Mouse (Mus musculus) CH12.LX (cell line): ENCODE results near the gene Lbhd1. TPM values are rescaled to one million over a fixed set of nuclear protein-coding genes. Genes with fewer than 3 reads are reported as not detected.

Experiments used
- DNase-seq: peaks from one replicate; pipeline ENCODE4 v3.0.0-alpha.2; 2013; ENCODE audit errors: extremely low read depth
- H3K27ac ChIP-seq: 2 replicates; pipeline ENCODE4 v1.5.1; 2012; ENCODE audit warnings: low read depth, mild to moderate bottlenecking, control low read depth, moderate library complexity; ENCODE audit not compliant: insufficient read depth
- H3K27me3 ChIP-seq: replicated peaks from 2 replicates; pipeline ENCODE3; 2012; ENCODE audit warnings: inconsistent platforms
- H3K36me3 ChIP-seq, 2 experiments: replicated peaks in 1 of 2; 2 replicates each; pipeline versions ENCODE3 to v1.6.1; 2012; ENCODE audit warnings: inconsistent platforms in 1 of 2, low read length in 1 of 2, mild to moderate bottlenecking in 1 of 2, mixed read lengths in 1 of 2, moderate library complexity in 1 of 2; ENCODE audit not compliant: control insufficient read depth in 1 of 2, insufficient read depth in 1 of 2
- H3K4me1 ChIP-seq, 2 experiments: 2 replicates each; pipeline ENCODE4 v1.6.1; 2012; ENCODE audit warnings: inconsistent platforms in 1 of 2, moderate library complexity in 1 of 2; ENCODE audit not compliant: insufficient read depth in 2 of 2, control insufficient read depth in 1 of 2
- H3K4me2 ChIP-seq: 2 replicates; pipeline ENCODE4 v1.6.1; 2012; ENCODE audit warnings: low read depth, mild to moderate bottlenecking, control low read depth; ENCODE audit not compliant: poor library complexity, insufficient read depth, severe bottlenecking
- H3K4me3 ChIP-seq, 3 experiments: fragments of 150-350 bp in 1 of 3; sonication (generic) in 1 of 3; replicated peaks in 1 of 3; 2 replicates each; pipeline versions ENCODE3 to v1.5.1; 2011 to 2012; ENCODE audit warnings: low read depth in 2 of 3, low read length in 2 of 3, mild to moderate bottlenecking in 2 of 3, moderate library complexity in 2 of 3, control low read depth in 1 of 3, improper control_type of control experiment in 1 of 3, inconsistent platforms in 1 of 3, mixed read lengths in 1 of 3; ENCODE audit not compliant: poor library complexity in 1 of 3
- H3K79me2 ChIP-seq: replicated peaks from 2 replicates; pipeline ENCODE4 v1.6.1; 2012; ENCODE audit warnings: mild to moderate bottlenecking, moderate library complexity; ENCODE audit not compliant: control insufficient read depth, poor library complexity, insufficient read depth, severe bottlenecking; ENCODE audit errors: extremely low read depth
- H3K9ac ChIP-seq: 2 replicates; pipeline ENCODE4 v1.6.1; 2012; ENCODE audit warnings: low read depth, mild to moderate bottlenecking, control low read depth, moderate library complexity; ENCODE audit not compliant: insufficient read depth
- H3K9me3 ChIP-seq: replicated peaks from 2 replicates; pipeline ENCODE3; 2012; ENCODE audit warnings: low read length, inconsistent platforms, mixed read lengths
- BHLHE40 ChIP-seq: IDR thresholded peaks from 2 replicates; pipeline ENCODE4 v1.6.1; 2011; ENCODE audit warnings: mild to moderate bottlenecking, low read depth, low read length, improper control_type of control experiment
- CHD1 ChIP-seq: IDR thresholded peaks from 2 replicates; pipeline ENCODE4 v1.6.1; 2012; ENCODE audit warnings: low read depth, low read length, improper control_type of control experiment, inconsistent platforms
- CHD2 ChIP-seq: IDR thresholded peaks from 2 replicates; pipeline ENCODE4 v1.6.1; 2011; ENCODE audit warnings: low read length, improper control_type of control experiment
- CTCF ChIP-seq, 2 experiments: IDR thresholded peaks in 1 of 2; conservative IDR thresholded peaks in 1 of 2; 2 replicates each; pipeline ENCODE4 v1.5.1; 2011 to 2012; ENCODE audit warnings: low read depth in 2 of 2, low read length in 2 of 2, improper control_type of control experiment in 1 of 2, inconsistent platforms in 1 of 2, mild to moderate bottlenecking in 1 of 2, moderate library complexity in 1 of 2
- E2F4 ChIP-seq: IDR thresholded peaks from 2 replicates; pipeline ENCODE4 v1.6.1; 2011; ENCODE audit warnings: low read depth, low read length, improper control_type of control experiment; ENCODE audit not compliant: insufficient replicate concordance
- ELF1 ChIP-seq: IDR thresholded peaks from 2 replicates; pipeline ENCODE4 v1.6.1; 2014; ENCODE audit warnings: low read depth, mild to moderate bottlenecking, inconsistent platforms, low read length, improper control_type of control experiment
- GABPA ChIP-seq: IDR thresholded peaks from 2 replicates; pipeline ENCODE4 v1.6.1; 2012; ENCODE audit warnings: low read depth, low read length, improper control_type of control experiment, inconsistent platforms; ENCODE audit not compliant: insufficient replicate concordance
- HCFC1 ChIP-seq: IDR thresholded peaks from 2 replicates; pipeline ENCODE4 v1.6.1; 2012; ENCODE audit warnings: low read depth, mild to moderate bottlenecking, inconsistent platforms, low read length, improper control_type of control experiment
- IRF4 ChIP-seq: IDR thresholded peaks from 2 replicates; pipeline ENCODE4 v1.6.1; 2014; ENCODE audit warnings: low read depth, mild to moderate bottlenecking, inconsistent platforms, low read length, improper control_type of control experiment
- JUN ChIP-seq: IDR thresholded peaks from 2 replicates; pipeline ENCODE4 v1.6.1; 2011; ENCODE audit warnings: low read depth, mild to moderate bottlenecking, low read length, improper control_type of control experiment, moderate library complexity; ENCODE audit not compliant: insufficient read depth
- JUND ChIP-seq: conservative IDR thresholded peaks from 2 replicates; pipeline ENCODE4 v1.6.1; 2011; ENCODE audit warnings: low read depth, low read length, improper control_type of control experiment
- MAFK ChIP-seq: IDR thresholded peaks from 2 replicates; pipeline ENCODE4 v1.6.1; 2011; ENCODE audit warnings: low read length, improper control_type of control experiment; ENCODE audit not compliant: insufficient replicate concordance
- MAX ChIP-seq: IDR thresholded peaks from 2 replicates; pipeline ENCODE4 v1.6.1; 2011; ENCODE audit warnings: low read length, improper control_type of control experiment
- MAZ ChIP-seq: IDR thresholded peaks from 2 replicates; pipeline ENCODE4 v1.6.1; 2012; ENCODE audit warnings: low read depth, mild to moderate bottlenecking, inconsistent platforms, low read length, improper control_type of control experiment, moderate library complexity
- MEF2A ChIP-seq: IDR thresholded peaks from 2 replicates; pipeline ENCODE4 v1.6.1; 2014; ENCODE audit warnings: low read depth, mild to moderate bottlenecking, inconsistent platforms, low read length, improper control_type of control experiment, borderline replicate concordance
- MXI1 ChIP-seq: IDR thresholded peaks from 2 replicates; pipeline ENCODE4 v1.6.1; 2011; ENCODE audit warnings: mild to moderate bottlenecking, low read depth, low read length, improper control_type of control experiment
- MYC ChIP-seq: IDR thresholded peaks from 2 replicates; pipeline ENCODE4 v1.6.1; 2011; ENCODE audit warnings: low read depth, mild to moderate bottlenecking, improper control_type of control experiment, low read length
- NELFE ChIP-seq: IDR thresholded peaks from 2 replicates; pipeline ENCODE4 v1.6.1; 2011; ENCODE audit warnings: low read depth, low read length, improper control_type of control experiment
- NRF1 ChIP-seq: IDR thresholded peaks from 2 replicates; pipeline ENCODE4 v1.6.1; 2014; ENCODE audit warnings: low read depth, mild to moderate bottlenecking, inconsistent platforms, low read length, improper control_type of control experiment, moderate library complexity
- POLR2AphosphoS2 ChIP-seq: IDR thresholded peaks from 2 replicates; pipeline ENCODE4 v1.6.1; 2011; ENCODE audit warnings: low read depth, low read length, improper control_type of control experiment
- RCOR1 ChIP-seq: conservative IDR thresholded peaks from 2 replicates; pipeline ENCODE4 v1.6.1; 2012; ENCODE audit warnings: low read depth, mild to moderate bottlenecking, inconsistent platforms, low read length, improper control_type of control experiment
- SMC3 ChIP-seq: IDR thresholded peaks from 2 replicates; pipeline ENCODE4 v1.6.1; 2011; ENCODE audit warnings: low read depth, low read length, improper control_type of control experiment
- TBP ChIP-seq: conservative IDR thresholded peaks from 2 replicates; pipeline ENCODE4 v1.6.1; 2011; ENCODE audit warnings: low read depth, low read length, improper control_type of control experiment
- TCF12 ChIP-seq: IDR thresholded peaks from 2 replicates; pipeline ENCODE4 v1.6.1; 2014; ENCODE audit warnings: low read depth, mild to moderate bottlenecking, inconsistent platforms, low read length, improper control_type of control experiment
- USF1 ChIP-seq: IDR thresholded peaks from 2 replicates; pipeline ENCODE4 v1.6.1; 2014; ENCODE audit warnings: low read depth, mild to moderate bottlenecking, inconsistent platforms, low read length, improper control_type of control experiment
- ZC3H11A ChIP-seq: IDR thresholded peaks from 2 replicates; pipeline ENCODE4 v1.6.1; 2012; ENCODE audit warnings: low read depth, mild to moderate bottlenecking, inconsistent platforms, low read length, improper control_type of control experiment
- ZKSCAN1 ChIP-seq: IDR thresholded peaks from 2 replicates; pipeline ENCODE4 v1.6.1; 2012; ENCODE audit warnings: low read depth, inconsistent platforms, low read length, improper control_type of control experiment, borderline replicate concordance
- ZNF384 ChIP-seq: IDR thresholded peaks from 2 replicates; pipeline ENCODE4 v1.6.1; 2012; ENCODE audit warnings: low read depth, low read length, improper control_type of control experiment, inconsistent platforms
- dilution Hi-C: fragments of 300-500 bp; cut with MboI; formaldehyde crosslinking; loops from 2 replicates; pipeline ENCODE4 v1.14.3; 2020; ENCODE audit warnings: low sequenced_read_pairs; ENCODE audit not compliant: extremely low pct_unique_long_range_greater_than_20kb, extremely low pct_ligation_motif_present
- in situ Hi-C: fragments of 300-500 bp; cut with MboI; formaldehyde crosslinking; loops from 3 replicates; pipeline ENCODE4 v1.14.3; 2019; ENCODE audit warnings: low sequenced_read_pairs, low pct_ligation_motif_present, low pct_unique_long_range_greater_than_20kb, mixed read lengths
- polyA plus RNA-seq: library from polyadenylated mRNA; unstranded; fragments of >175 nt; gene quantifications from 2 replicates; pipeline ENCODE4 v1.2.1, GENCODE M21; 2012; ENCODE audit warnings: low read depth; ENCODE audit not compliant: insufficient read length
- total RNA-seq, 2 experiments: library from RNA; depleted of rRNA; stranded (reverse); fragments of 300-350 nt in 1 of 2; fragments of >200 nt in 1 of 2; gene quantifications; 2 replicates each; pipeline ENCODE4 v1.2.3; 2012 to 2014

The Lbhd1 gene
- total and polyA plus RNA-seq, 3 experiments: 7.5 to 50.4 (median 15.6) TPM

DNA sequence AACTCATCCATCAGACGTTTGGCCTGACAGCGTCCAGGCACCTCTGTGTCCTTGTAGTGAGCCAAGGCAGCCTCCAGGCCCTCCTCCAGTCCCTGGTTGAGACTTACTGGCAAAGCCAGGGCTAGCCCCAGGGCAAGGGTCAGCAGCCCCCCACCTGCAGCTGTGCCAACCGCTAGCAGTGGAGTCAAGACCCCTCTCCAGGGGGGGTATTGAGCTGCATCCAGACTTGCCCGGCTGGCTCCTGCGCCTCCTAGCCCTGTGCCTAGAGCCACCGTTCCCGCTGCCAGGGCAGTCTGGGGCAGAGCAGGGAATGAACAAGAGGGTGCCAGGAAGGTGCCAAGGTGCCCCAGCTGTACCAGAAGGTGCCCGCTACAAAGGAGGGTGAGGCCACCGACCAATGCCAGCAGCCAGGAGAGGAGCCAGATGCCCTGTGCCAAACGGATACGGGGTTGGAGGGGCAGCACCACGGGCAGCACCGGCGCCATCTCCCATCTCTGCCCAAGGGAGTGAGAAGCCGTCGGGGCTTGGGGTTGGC, 45.2 kb downstream of the Lbhd1 start:
- no peak for DNase-seq
- Histone ChIP-seq H3K36me3 (peaks cover 37 to 69% of the 10 kb centered on the region in 2 experiments), H3K4me2 (peak overlapping the region; percentile 18), H3K27me3 (no peaks in the 10 kb centered on the region), H3K4me1 (peaks cover 12 to 31% of the 10 kb centered on the region in 2 experiments; a peak in 3 of 4 replicates), H3K4me3 (peak overlapping the region; percentile 80 to 93 (median 89)), H3K27ac (peak overlapping the region; percentile 48), H3K9ac (0 out of 2 replicates have a peak overlapping the region, but pooled peaks have one; percentile 83), H3K79me2 (peaks cover 6% of the 10 kb centered on the region), H3K9me3 (no peaks in the 10 kb centered on the region)
- in situ Hi-C loops (no loop called here), dilution Hi-C loops (no loop called here)
- TF ChIP-seq HCFC1: no peak
- no peak for TF ChIP-seq GABPA
- no peak for TF ChIP-seq MYC
- no peak for TF ChIP-seq CHD2
- TF ChIP-seq MXI1: no peak
- TF ChIP-seq NELFE: no peak
- no peak for TF ChIP-seq CTCF (conservative IDR thresholded peaks at IDR 0.05 in 1 of 2, IDR thresholded peaks at IDR 0.05 in 1 of 2; ENCODE audit: low read depth in 2 of 2, low read length in 2 of 2)
- TF ChIP-seq TCF12: no peak
- no peak for TF ChIP-seq MAFK
- no peak for TF ChIP-seq ZC3H11A
- no peak for TF ChIP-seq BHLHE40
- TF ChIP-seq ZNF384: no peak

DNA sequence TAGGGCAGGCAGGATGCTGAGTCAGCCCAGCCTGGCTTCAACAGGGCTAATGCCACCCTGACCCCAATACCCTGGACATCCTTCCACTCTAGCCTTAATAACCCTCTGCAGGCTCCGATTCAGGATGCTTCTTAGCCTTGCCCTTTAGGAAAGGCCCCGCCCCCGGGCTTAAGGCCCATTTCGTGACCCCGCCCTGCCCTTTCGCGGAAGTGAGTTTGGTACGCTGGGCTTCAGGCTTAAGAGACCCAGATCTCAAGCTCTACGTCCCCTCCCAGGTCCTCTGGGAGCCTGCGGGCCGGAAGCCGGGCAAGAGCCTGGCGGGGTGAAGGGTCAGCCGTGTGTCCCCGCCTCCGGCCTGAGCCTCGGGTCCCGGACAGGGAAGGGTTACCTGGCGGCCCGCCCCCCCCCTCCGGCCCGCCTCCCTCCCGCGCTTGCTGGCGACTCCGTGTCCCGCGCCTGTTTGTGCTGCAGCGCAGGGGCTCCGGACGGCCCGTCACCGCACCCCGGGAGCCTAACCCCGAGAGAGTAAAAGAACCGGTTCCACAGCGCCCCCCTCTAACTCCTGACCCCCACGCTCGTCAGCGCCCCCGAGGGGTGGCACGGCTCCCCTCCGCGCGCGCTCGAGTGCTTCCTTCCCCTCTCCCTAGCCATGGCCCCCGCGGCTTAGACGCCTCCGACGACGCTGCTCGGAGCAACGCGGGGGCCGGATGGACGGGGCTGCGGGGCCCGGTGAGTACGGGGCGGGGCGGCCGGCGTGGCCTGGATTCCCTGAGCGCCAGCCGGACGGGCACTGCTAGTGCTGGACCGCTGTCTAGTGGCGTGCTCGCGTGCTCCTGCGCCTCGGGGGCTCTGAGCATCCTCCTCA, 45.9 kb downstream of the Lbhd1 start, which contains the start of the genes Rom1 and Eml3:
TSS of gene Rom1 (minus strand) at position 133 of the 865 bp plus-strand sequence.
TSS of gene Eml3 (plus strand) at position 329 of the 865 bp plus-strand sequence.
- Histone ChIP-seq H3K27me3 (no peaks in the 10 kb centered on the region), H3K9me3 (no peaks in the 10 kb centered on the region), H3K4me3 (peak within 1 kb of the TSS; percentile 80 to 93 (median 89)), H3K9ac (peak within 1 kb of the TSS; percentile 83), H3K79me2 (peaks cover 6% of the 10 kb centered on the region; the same call in 1 of the 2 replicates), H3K4me2 (peak within 1 kb of the TSS; percentile 76), H3K27ac (peak within 1 kb of the TSS; percentile 75), H3K36me3 (peaks cover 39 to 74% of the 10 kb centered on the region in 2 experiments), H3K4me1 (peaks cover 12 to 31% of the 10 kb centered on the region in 2 experiments; a peak in 3 of 4 replicates)
- dilution Hi-C loops: no loop called here
- in situ Hi-C loops: no loop called here
- peak; percentile 89 for DNase-seq
- TF ChIP-seq E2F4: no peak
- TF ChIP-seq IRF4: no peak
- peak; percentile 65 for TF ChIP-seq POLR2AphosphoS2
- peak in 1 of 2 experiments; percentile 78; a peak in 2 of 4 replicates for TF ChIP-seq CTCF (conservative IDR thresholded peaks at IDR 0.05 in 1 of 2, IDR thresholded peaks at IDR 0.05 in 1 of 2; ENCODE audit: low read depth in 2 of 2, low read length in 2 of 2)
- peak; percentile 35; the same call in 1 of the 2 replicates for TF ChIP-seq NRF1
- peak; percentile 93 for TF ChIP-seq ELF1
- no peak for TF ChIP-seq ZKSCAN1
- TF ChIP-seq HCFC1: peak; percentile 72
- TF ChIP-seq USF1: no peak
- TF ChIP-seq MAX: peak; percentile 17; the same call in 1 of the 2 replicates
- TF ChIP-seq MXI1: peak; percentile 75
- TF ChIP-seq MAZ: peak; percentile 91
- peak; percentile 27; the same call in 1 of the 2 replicates for TF ChIP-seq MYC
- no peak for TF ChIP-seq MAFK
- peak; percentile 64 for TF ChIP-seq NELFE
- TF ChIP-seq TBP: no peak
- no peak for TF ChIP-seq CHD1
- TF ChIP-seq RCOR1: no peak
- TF ChIP-seq SMC3: no peak
- TF ChIP-seq JUN: no peak
- TF ChIP-seq BHLHE40: no peak
- no peak for TF ChIP-seq JUND
- TF ChIP-seq MEF2A: no peak
